Mouse (Mus musculus) large intestine, adult 2 months (tissue): ENCODE data around the gene Serf2. TPM values are rescaled to one million over a fixed set of nuclear protein-coding genes. Genes with fewer than 3 reads are reported as not detected.
A peak's percentile ranks its signal among the peaks of the same experiment; 100 is the strongest.

Experiments
- DNase-seq: peaks from one replicate; pipeline ENCODE4 v3.0.0-alpha.2; 2012; ENCODE audit warnings: low read depth, low spot score
- WGBS: fragments of 180-500 bp; shearing (Covaris S2); methylation state at CpG from one replicate; pipeline ENCODE4 v1.1.7; 2018; 5-methylcytosine and 5-hydroxymethylcytosine counted together
- polyA plus RNA-seq: library from polyadenylated mRNA; depleted of rRNA; stranded (reverse); fragments of >200 nt; gene quantifications from 2 replicates; pipeline ENCODE4 v1.2.3, GENCODE M21; 2012; rRNA removed

Serf2 gene
- polyA plus RNA-seq: 399 and 485 TPM in 2 replicates

GRCm38 (mm10) chr2:121448739-121449535, at the start of gene Serf2:
Gene Serf2 (plus strand): TSS chr2:121449195.
- under 1% methylated on average over 72 of the region's 74 CpGs for WGBS

GRCm38 (mm10) chr2:121403296-121403695, 45.7 kb upstream of the Serf2 start:
- no peak for DNase-seq

More at GRCm38 (mm10) chr2:121448739-121449535, at the start of gene Serf2:
- DNase-seq: peak; percentile 96

GRCm38 (mm10) chr2:121408160-121408559, 40.8 kb upstream of the Serf2 start:
- DNase-seq: no peak
- WGBS: 31% methylated on average over 4 of the region's 4 CpGs

GRCm38 (mm10) chr2:121412843-121413386, 36.1 kb upstream of the Serf2 start:
- DNase-seq: no peak
- 6% methylated on average over 4 of the region's 4 CpGs for WGBS

- no peak for DNase-seq
- WGBS: 1% methylated on average over 65 of the region's 68 CpGs
Measured at GRCm38 (mm10) chr2:121413387-121414042, 35.5 kb upstream of the Serf2 start, which contains the start of the genes Pdia3 and Catsper2. Gene Pdia3 (plus strand): TSS chr2:121413775. Gene Catsper2 (minus strand): TSS chr2:121413792.

GRCm38 (mm10) chr2:121414139-121414685, 34.8 kb upstream of the Serf2 start:
- WGBS: under 1% methylated on average over 32 of the region's 32 CpGs
- no peak for DNase-seq

GRCm38 (mm10) chr2:121415103-121415502, 33.9 kb upstream of the Serf2 start:
- no peak for DNase-seq
- 27% methylated on average over 3 of the region's 3 CpGs for WGBS

- no peak for DNase-seq
- WGBS: 71% methylated on average over 3 of the region's 3 CpGs
Measured at GRCm38 (mm10) chr2:121415591-121415990, 33.4 kb upstream of the Serf2 start.

GRCm38 (mm10) chr2:121416356-121416755, 32.6 kb upstream of the Serf2 start:
- 46% methylated on average over 6 of the region's 6 CpGs for WGBS
- DNase-seq: no peak

- WGBS: 58% methylated on average over 3 of the region's 3 CpGs
- DNase-seq: no peak
Measured at GRCm38 (mm10) chr2:121418476-121418875, 30.5 kb upstream of the Serf2 start.

GRCm38 (mm10) chr2:121423166-121423565, 25.8 kb upstream of the Serf2 start:
- 84% methylated on average over 2 of the region's 2 CpGs for WGBS
- DNase-seq: no peak

GRCm38 (mm10) chr2:121425890-121426289, 23.1 kb upstream of the Serf2 start:
- DNase-seq: no peak
- 85% methylated on average over 2 of the region's 2 CpGs for WGBS

GRCm38 (mm10) chr2:121434854-121435253, 14.1 kb upstream of the Serf2 start:
- no peak for DNase-seq
- WGBS: 98% methylated on average over 1 of the region's 1 CpGs

GRCm38 (mm10) chr2:121439746-121440145, 9.2 kb upstream of the Serf2 start:
- no peak for DNase-seq
- WGBS: 56% methylated on average over 4 of the region's 4 CpGs

GRCm38 (mm10) chr2:121440834-121441605, 8.0 kb upstream of the Serf2 start:
- no peak for DNase-seq
- WGBS: 69% methylated on average over 5 of the region's 5 CpGs

- DNase-seq: no peak
Measured at GRCm38 (mm10) chr2:121441800-121442199, 7.2 kb upstream of the Serf2 start.

GRCm38 (mm10) chr2:121442259-121443067, 6.5 kb upstream of the Serf2 start:
- whole genome bisulfite sequencing: 2% methylated on average over 30 of the region's 30 CpGs
- peak; percentile 79 for DNase-seq

More at GRCm38 (mm10) chr2:121441800-121442199, 7.2 kb upstream of the Serf2 start:
- WGBS: 9% methylated on average over 11 of the region's 11 CpGs

GRCm38 (mm10) chr2:121443068-121443349, 6.0 kb upstream of the Serf2 start:
- WGBS: 5% methylated on average over 8 of the region's 8 CpGs
- DNase-seq: no peak

- WGBS: 87% methylated on average over 1 of the region's 1 CpGs
- no peak for DNase-seq
Measured at GRCm38 (mm10) chr2:121444178-121444577, 4.8 kb upstream of the Serf2 start, which contains the start of gene Ell3. Gene Ell3 (minus strand): TSS chr2:121444278.
